Mouse (Mus musculus): Measurements from ENCODE around the gene Ndufb11. TPM values are rescaled to one million over a fixed set of nuclear protein-coding genes. Genes with fewer than 3 reads are reported as not detected.

Ndufb11 gene
- 31.7 TPM for polyA plus RNA-seq (2014; fragmentation: Illumina TruSeq; extraction: RNeasy Lipid Tissue Mini Kit (QIAGEN cat#74804); ENCODE audit: low read depth, low replicate concordance)

DNA sequence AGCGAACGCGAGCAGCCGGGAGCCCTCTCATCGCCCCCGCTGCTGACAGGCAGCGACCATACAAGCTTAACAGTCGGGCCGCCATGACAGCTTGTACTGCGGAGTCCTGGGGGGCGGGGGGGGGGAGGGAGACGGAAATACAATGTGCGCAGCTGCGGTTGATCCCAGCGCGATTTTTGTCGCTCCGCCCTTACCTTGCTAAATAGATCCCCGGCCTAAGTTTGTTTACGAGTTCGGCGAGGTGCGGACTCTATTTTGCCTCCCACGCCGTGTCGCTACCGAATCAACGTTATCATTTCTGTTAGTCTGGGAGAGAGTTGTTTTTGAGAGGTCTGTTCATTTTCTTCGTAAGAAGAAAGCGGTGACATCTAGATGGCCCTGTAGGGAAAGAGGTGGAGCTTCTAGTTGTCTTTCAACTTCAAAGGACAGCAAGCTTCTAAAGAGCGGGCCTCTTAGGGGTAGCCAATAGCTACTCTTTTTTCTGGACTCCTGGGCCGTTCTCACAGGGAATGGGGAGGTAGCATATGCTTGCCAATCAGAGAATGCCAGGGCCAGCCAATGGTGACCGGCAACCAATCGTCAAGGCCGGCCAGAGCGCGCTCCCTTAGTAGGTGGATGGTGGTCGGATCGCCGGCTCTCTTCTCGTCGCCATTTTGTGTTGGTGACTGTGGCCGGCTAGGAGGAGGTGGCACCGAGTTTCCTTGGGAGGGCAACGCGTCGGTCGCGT is at the start of gene Ndufb11, which contains the start of gene Rbm10:
Ndufb11 (minus strand) TSS at position 444 of the 727 bp plus-strand sequence.
Rbm10 (plus strand) TSS at position 328 of the 727 bp plus-strand sequence.

GRCm38 (mm10) chrX:20658026-20658652 is 40.7 kb upstream of the Ndufb11 start, which contains the start of gene Uba1:
Gene Uba1 (plus strand): TSS chrX:20658326.

Other genes starting within 250 kb of the Ndufb11 start
- 17.7 TPM for gene Jade3, start 191.9 kb downstream of the Ndufb11 start, polyA plus RNA-seq (2014; fragmentation: Illumina TruSeq; extraction: RNeasy Lipid Tissue Mini Kit (QIAGEN cat#74804); ENCODE audit: low read depth, low replicate concordance)
- gene Rgn, start 67.8 kb downstream of the Ndufb11 start, polyA plus RNA-seq (2014; fragmentation: Illumina TruSeq; extraction: RNeasy Lipid Tissue Mini Kit (QIAGEN cat#74804); ENCODE audit: low read depth, low replicate concordance): 6.1 TPM
- gene Rbm10, start 116 bp downstream of the Ndufb11 start, polyA plus RNA-seq (2014; fragmentation: Illumina TruSeq; extraction: RNeasy Lipid Tissue Mini Kit (QIAGEN cat#74804); ENCODE audit: low read depth, low replicate concordance): 5.6 TPM
- 102 TPM for gene Uba1, start 40.7 kb upstream of the Ndufb11 start, polyA plus RNA-seq (2014; fragmentation: Illumina TruSeq; extraction: RNeasy Lipid Tissue Mini Kit (QIAGEN cat#74804); ENCODE audit: low read depth, low replicate concordance)
- 23.7 TPM for gene Cdk16, start 70.3 kb upstream of the Ndufb11 start, polyA plus RNA-seq (2014; fragmentation: Illumina TruSeq; extraction: RNeasy Lipid Tissue Mini Kit (QIAGEN cat#74804); ENCODE audit: low read depth, low replicate concordance)
- gene Usp11, start 86.3 kb upstream of the Ndufb11 start, polyA plus RNA-seq (2014; fragmentation: Illumina TruSeq; extraction: RNeasy Lipid Tissue Mini Kit (QIAGEN cat#74804); ENCODE audit: low read depth, low replicate concordance): 2.7 TPM
- 103 TPM for gene Araf, start 180.2 kb upstream of the Ndufb11 start, polyA plus RNA-seq (2014; fragmentation: Illumina TruSeq; extraction: RNeasy Lipid Tissue Mini Kit (QIAGEN cat#74804); ENCODE audit: low read depth, low replicate concordance)

Data from sigmoid colon, adult 10 weeks (tissue).